Mouse (Mus musculus) erythroblast, adult 5-6 weeks (primary cell): ENCODE measurements around the gene Maml3. TPM values are rescaled to one million over a fixed set of nuclear protein-coding genes. Genes with fewer than 3 reads are reported as not detected.

Experiments
- ATAC-seq: replicated peaks from 2 replicates; pipeline ENCODE4 v1.8.0; 2016; ENCODE audit warnings: moderate number of reproducible peaks, mild to moderate bottlenecking, moderate TSS enrichment, inconsistent platforms; ENCODE audit not compliant: poor library complexity, low FRiP score, severe bottlenecking
- total RNA-seq, 2 experiments: library from RNA; stranded (forward) in 1 of 2; stranded (reverse) in 1 of 2; fragments of 150-400 nt in 1 of 2; fragments of 200-764, 138-1000 nt in 1 of 2; gene quantifications; 2 replicates each; pipeline versions ENCODE4 v1.2.3 to v1.2.4; 2015 to 2017; ENCODE audit warnings: low replicate concordance in 2 of 2

Gene Maml3
- total RNA-seq, 2 experiments from 2014 or later = 1.3 to 3.3 TPM

DNA sequence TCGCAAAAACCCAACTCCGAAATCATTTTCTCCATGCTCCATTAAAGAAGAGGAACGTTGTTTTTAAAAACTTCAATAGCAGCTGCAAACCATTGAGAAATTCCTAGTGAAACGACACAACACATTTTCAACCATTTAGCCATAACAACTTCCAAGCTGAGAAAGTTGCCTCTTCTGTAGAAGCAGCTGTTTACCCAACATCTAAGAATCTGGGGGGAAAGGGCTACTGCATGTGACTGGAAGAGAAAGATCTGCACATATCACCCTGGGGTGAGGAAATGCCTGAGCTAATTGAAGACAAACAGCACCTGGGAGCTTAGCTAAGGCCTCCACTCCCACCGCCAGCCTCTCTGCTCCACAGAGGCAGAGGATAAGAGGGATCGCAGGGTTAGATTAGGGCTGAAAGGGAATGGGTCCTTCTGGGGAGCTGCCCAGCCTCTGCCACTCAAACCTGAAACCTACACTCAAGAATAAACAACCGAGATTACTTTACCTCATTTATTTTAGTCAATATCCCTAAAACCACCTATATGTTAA, 13.5 kb downstream of the Maml3 start:
- no peak for ATAC-seq

DNA sequence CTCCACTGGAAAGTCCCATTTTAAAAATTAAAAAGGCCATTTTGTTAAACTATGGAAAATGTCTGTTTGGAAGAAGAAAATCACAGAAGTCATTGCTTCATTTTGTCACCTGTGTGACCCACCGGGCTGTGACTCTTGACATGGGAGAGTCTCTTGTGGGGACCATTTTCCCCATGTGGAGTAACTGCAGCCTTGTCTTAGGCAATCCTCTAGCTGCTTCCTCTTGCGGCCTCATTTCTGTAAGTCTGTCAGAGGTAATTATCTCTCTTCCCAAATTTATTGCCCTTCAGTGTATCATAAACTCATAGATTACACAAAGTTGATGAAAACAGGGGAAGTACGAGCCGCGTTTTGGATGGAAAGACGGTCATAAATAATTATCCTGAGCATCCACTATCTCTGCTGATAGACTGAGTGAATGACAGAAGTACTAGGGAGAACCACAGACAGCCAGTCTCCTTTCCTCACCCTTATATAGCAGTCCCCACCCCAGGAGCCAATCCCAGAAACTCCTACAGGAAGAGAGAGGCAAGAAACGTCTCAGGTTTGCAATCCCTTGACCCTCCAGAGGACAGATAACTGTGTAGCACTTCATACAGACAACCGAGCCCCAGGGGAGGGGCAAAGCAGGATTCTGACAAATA, 14.5 kb downstream of the Maml3 start:
- ATAC-seq = no peak

DNA sequence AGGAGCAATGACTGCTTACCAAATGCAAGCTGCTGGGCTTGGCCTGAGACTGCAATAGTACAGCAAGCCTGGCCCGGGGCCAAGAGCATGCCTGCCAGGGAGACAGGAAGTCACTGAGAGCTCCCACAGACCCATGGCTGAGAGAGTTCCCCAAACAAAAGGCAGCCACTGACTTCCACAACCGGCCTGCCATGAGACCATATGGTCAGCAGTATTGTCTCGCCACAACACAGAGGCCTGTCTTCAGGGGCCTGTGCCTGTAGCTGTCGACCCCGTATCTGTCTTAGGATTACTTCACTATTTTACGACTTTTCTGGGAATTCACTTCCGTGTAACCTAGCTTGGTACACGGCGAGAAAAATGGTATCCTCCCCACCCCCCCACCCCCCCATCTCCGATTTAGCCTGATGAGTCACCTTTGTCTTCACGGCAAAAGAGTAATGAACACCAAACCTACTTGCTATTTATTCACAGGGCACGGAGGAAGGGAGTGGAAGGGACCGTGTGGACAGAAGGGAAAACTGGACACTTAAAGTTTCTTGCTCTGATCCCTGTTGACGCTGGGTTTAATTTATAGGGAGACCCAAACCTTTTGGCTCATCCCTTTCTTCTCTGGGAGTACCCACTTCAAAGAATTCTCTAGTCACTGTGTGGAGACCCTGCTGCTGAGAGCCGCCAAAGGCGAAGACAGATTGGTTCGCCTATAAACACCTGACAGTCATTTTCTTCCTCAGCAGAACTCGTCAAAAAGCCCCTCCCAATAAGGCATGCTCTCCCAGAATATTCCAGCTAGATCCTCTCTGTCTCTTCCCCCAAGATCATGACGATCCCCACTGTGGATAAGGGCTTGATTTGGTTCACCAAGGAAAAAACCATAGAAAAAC, 16.2 kb downstream of the Maml3 start:
- ATAC-seq = no peak

DNA sequence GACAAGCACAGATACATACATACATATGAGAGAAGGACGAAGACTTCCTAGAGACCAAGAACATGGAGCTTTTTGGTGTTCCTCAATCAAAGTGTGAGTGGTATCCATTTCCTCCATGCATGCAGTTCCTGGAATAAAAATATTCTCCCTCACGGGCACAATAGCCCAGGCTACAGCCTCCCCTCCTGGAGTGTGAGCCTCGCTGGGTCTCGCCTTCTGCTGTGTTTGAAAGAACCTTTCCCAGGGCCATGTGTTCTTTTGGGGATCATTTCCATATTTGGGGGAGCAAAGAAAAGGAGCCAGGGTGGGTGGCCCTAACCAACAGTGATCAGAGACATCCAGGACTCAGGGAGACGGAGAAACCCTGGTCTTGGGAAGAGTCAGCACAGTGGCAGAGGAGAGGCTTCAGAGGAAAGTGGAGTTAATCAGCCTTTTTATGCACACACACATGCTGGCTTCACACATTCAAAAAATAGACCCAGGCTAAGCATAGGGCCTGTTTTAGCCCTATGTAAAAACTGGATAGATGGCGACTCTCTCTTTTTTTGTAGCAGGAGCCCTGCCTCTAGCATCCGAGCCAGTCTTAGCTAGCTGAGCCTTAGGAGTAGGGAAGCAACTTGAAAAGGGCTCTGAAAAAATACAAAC, 17.1 kb downstream of the Maml3 start:
- ATAC-seq = no peak

DNA sequence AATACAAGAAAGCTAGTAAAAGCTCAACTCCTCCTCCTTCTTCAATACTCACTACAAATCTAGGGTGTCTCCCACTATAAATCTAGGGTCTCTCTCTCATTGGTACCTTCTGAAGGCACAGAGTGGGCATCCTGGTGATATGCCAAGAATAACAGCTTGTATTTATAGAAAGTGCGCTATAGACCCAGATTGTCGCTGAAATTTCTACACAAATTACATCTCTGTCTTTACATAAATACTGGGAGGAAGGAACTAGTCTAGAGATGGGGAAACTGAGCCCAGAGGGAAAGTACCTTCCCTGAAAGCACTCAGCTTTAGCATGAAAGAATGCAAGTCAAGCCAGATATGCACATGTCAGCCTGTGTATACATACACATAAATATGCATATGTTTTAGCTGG, 26.1 kb downstream of the Maml3 start:
- no peak for ATAC-seq

DNA sequence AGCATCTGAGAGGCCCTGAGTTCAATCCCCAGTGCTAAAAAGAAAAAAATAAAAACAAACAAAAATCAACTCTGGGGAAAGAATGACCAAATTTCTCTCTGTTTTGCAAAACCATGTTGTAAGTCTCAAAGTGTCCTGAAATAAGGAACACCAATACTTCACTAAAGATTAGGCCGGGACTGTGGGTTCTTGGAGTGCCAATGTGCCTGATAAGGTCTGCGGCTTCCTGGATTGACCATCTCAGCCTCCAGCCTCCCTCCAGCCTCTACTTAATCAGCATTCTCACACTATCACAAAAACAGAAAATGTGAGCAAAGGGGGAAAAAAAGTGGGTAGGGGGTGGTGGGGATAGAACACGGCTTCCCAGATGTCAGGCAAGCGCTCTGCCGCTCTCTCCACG, 30.9 kb downstream of the Maml3 start:
- ATAC-seq = no peak

DNA sequence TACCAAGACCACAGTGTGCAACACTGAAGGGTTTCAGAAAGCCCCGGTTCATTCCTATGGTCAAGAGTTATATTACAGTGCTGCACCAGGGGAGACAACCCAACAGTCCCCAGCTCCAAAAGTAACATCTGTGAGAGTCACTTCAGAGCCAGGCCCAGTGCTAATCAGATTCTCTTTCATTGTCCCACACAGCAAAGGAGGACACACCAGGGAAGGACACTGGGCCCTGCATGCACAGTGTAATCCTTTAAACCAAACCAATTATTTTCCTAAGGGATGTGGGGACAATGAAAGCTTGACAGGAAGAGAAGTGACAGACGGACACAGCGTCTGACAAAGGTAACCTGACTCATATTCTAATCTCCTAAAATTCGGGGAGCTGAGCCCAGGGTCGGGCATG, 32.9 kb downstream of the Maml3 start:
- ATAC-seq = no peak

DNA sequence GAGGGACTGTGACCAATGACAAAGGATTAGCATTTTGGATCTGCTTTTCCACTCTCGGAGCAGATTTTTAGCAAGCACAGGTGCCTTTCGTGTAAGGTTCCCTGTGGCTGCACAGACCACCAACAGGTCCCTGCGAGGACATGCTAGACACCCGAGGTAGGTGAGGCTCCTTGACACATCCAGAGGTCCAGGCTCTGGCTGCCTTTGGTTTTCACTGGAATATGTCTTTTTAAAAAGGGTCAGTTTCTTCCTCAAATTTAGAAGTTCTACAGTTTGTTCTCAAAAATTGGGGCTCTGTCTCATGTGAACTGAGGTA, 34.8 kb downstream of the Maml3 start:
- ATAC-seq = no peak

DNA sequence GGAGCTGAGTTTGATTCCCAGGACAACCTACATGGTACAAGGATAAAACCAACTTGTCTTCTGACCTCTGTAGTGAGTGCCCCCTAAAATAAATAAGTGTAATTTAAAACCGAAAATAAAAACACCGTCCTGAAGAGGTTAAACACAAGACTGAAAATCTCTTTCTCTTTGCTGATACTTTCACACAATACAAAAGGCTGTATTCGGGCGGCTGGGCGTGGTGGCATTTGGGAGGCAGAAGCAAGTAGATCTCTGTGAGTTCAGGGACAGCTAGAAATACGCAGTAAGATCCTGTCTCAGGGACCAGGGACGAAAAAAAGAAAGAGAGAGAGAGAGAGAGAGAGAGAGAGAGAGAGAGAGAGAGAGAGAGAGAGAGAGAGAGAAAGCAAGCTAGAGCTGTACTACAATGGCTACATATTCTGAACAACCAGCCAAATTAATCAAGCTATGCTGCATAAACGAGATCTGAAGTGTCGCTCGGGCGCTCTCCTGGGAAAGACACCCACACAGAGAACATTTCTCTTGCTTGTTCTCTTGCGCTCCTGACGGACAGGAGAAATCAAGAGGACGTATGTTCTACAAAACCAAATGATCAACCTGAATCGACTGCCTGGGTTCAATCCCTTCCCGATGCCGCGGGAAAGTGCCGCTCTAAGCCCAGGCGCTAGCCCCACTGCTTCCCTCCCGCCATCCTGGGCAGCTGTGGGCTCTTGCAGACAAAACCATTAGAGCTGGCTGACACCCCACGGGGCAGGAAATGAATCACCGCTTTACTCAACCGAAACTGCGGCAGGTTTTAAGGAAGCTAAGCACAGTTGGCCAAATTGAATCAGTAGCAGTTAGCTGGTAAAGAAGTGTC, 35.3 kb downstream of the Maml3 start:
- ATAC-seq = no peak

DNA sequence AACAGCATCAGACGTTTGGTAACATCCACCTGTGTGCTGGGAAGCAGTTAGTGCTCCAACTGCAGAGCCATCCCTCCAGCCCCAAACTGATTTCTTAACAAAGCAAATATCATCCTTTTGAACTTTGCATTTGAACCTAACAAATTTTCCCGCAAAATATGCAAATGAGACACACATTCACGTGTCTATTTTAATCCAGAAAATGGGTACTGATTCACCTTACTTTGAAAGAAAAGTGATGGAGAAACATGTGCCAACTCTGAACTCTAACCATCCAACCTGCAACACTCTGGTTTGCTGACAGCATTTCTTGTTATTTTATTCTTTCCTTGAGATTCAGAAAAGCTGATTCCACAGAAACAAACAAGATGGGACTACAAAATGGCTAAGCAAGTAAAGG, 36.0 kb downstream of the Maml3 start:
- ATAC-seq = no peak

DNA sequence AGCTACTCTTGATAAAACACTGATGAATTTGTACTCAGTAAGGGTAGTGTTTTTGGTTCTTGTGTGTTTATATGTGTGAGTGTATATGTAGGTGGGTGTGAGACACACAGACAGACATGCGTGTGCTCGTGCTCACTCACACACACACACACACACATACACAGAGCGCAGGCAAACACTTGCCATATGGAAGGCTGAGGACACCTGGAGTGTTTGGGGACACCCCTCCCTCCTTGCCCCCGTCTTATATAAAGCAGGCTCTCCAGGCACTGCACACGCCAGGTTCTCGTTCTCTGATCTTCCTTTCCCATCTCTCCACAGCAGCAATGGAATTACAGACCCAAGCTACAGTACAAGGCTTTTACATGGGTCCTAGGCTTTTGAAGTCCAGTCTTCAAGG, 37.7 kb downstream of the Maml3 start:
- no peak for ATAC-seq

DNA sequence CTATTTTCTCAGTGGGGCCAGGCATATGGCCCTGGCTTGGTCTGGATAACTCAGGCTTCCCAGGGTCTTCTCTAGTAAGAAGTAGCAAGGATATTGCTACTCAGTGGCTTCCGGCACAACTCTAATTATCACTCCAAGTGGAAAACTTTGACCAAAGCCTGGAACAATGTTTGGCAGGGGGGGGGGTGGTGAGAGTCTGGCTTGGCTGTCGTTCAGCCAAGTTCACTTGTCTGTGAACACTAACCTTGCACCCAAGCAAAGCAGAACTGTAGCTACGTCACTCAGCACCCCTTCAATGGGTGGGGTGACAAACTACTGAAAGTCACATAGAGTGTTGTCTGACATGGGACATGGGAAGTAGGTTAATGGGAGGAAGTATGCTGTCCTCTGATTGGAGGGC, 38.7 kb downstream of the Maml3 start:
- ATAC-seq = no peak

DNA sequence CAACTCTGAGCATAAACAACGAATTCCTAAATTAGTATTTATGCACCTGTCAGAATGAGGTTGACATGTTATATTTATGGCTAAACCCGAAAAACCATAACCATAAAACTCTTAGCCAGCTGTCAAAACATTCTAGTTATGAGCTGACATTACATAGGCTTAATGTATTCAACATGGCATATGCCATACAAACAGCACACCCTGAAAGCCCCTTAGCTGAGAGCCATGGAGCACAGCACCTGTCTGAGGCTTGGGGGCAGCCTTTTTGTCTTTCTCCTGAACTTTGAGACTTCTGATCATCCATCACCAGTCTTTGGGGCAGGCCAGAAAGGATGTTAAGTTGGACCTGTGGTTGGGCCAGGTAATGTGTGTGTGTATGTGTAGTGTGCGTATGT, 41.6 kb downstream of the Maml3 start:
- ATAC-seq = no peak

DNA sequence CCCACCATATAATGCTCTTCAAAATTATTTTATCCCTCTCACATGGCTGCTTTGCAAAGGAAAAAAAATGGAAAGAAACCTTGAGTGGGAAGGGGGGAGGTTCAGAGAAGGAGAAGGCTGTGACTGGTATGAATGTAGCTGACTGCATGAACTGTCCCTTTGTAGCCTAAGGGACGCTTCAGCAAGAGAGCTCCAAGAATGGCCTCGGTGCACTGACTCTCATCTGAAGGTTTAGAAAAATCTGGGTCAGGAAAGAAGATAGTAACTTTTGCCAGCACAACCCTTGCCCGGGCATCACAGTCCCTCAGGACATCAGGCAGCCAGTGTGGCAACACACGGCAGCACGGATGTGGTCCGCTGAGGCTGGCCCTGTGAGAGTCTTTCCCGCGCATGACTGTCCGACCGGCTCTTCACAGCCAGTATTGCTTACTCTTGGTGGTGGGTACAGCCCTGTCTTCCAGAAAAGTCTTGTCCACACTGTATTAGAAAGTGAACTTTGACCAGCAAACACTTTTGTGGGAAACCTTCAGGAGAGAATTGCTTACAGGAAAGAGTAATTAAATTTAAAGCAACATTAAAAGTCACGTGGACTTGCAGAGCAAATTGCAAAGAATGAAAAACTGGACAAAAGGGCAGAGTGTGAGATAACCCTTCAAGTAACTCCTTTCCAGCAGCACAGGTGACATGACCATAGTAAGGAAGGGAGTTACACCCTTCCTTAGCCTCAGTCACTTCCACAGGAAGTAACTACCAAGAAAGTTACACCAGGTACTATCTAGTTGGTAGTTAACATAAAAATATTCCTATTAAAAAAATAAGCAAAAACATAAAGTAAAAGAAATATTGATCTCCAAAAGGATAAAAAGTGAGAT, 42.3 kb downstream of the Maml3 start:
- no peak for ATAC-seq

DNA sequence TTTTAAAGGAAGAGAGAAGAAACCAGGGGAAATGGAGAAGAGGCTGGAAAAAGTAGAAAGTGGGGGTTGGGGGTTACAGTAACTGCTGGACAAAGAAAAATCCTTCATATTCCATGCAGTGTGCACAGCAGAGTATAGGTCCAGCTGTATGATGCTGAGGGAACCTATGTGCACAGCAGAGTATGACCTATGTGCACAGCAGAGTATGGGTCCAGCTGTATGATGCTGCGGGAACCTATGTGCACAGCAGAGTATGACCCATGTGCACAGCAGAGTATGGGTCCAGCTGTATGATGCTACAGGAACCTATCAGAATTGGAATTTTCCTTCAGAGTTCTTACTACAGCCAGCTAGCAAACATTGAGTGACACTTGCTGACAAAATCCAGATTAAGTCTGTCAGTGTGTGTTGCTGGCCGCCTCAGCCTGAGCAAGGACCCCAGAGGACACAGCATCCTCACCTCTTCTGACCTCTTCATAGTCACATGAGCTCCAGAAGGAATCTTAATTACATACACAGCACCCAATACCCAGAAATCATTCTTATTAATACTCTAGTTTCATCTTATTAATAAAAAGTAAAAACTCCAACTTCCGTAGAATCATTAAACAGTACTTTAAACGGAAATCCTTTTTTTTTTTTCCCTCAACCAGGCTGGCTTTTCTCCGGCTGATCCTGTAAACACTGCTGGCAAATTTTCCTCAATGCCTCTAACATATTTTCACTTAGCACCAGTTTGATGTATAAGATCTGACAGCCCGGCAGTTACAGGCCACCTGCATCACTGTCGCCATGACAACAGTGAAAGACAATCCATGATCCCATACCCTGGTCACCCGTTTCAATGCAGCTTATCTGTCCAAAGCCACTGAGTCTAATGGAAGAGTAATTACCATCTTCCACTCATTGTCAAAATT, 43.1 kb downstream of the Maml3 start:
- no peak for ATAC-seq

DNA sequence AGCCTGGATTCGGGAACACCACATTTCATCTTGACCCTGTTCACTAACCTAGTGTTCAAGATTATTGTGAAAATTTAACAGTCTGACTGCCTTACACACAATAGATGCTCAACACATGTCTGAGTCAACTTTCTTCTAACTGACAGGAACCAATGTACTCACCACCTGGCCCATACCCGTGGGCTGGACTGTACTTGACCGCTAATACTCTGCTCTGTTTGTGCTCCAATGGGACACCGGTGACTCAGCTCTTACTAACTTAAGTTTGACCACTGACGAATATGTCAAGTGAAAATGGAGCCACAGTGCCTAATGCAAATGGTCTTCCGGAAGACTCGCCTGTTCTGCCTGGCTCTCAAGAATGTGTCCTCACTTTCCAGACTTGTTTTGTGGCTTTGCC, 44.0 kb downstream of the Maml3 start:
- no peak for ATAC-seq

DNA sequence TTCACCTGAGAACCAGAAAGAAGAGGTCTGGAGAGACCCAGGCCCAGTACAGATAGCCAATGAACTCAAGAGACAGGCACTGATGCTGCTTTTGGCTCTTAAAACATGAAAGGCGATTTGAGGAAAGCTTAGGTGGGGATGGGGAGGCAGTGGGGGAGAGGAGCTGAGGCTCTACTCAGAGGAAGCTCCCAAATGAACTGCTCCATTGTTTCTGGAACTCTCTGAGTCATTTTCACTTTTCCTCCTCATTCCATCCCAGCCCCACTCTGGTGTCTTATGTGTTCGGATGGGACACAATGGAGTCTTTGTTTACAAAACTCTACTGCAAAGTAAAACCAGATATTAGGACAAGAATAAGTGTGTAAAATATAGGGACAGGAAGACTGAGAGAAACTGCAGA, 53.1 kb downstream of the Maml3 start:
- no peak for ATAC-seq

DNA sequence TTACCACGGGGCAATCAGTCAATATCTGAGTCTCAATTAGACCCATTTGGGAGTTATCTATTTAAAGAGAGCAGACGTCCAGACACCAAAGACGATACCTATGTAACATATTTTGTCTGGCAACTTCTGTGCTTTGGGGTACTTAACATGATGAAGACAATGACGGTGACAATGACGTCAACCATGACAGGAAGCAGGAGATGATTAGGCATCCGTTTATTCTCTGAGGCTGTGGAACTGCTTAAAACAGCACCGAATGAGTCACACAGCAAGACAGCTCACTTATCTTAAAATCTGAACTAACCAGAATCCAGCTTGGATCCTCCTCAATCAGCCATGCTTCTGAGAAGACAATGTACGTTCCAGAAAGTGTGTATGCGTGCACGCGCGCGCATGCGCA, 56.8 kb downstream of the Maml3 start:
- ATAC-seq = no peak
